ENCODE assay signal across 16 mouse cellular contexts in the genomic region with DNA sequence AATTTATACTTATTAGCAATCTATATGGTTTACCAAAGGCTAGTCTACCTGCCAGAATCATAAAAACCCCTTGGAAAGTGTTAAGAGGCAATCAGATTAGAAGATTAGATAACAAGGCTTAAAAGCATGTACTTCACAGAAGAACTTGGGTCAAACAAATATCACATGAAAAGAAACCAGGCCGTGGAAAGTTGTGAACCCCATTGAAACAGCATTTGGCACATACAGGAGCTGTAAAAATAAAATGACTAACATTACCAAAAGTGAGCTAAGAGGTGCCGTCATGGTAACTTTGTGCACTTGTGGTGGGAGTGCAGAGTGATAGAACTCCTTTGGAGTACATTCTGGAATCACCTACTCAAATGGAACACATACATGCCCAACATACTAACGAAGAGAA.
"Had no signal": no experiment of that assay in that cellular context is flagged by ENCODE, and none has a peak within 500 bp of the region (broad histone marks: within the 10 kb centered on the region; RNA-seq: fewer than 3 reads in every experiment).

No protein-coding gene starts in this region.

- DNase-seq: liver; liver, embryonic 13.5 days; liver, postnatal 0 days; lung, adult 2 months; right cerebral cortex, postnatal 14 days; thymus, adult 2 months; thymus, postnatal 25 days; thymus, postnatal 4 days had no signal

- H3K27me3 ChIP-seq: liver, embryonic 13.5 days; liver, embryonic 15.5 days; megakaryocyte, embryonic 14.5 days; midbrain, embryonic 13.5 days; midbrain, embryonic 15.5 days; neural tube, embryonic 12.5 days; stomach, embryonic 15.5 days had no signal

- H3K9me3 ChIP-seq: liver, embryonic 13.5 days; liver, embryonic 15.5 days; megakaryocyte, embryonic 14.5 days; midbrain, embryonic 13.5 days; midbrain, embryonic 15.5 days; neural tube, embryonic 12.5 days; stomach, embryonic 15.5 days had no signal

- H3K9ac ChIP-seq: liver, embryonic 13.5 days; liver, embryonic 15.5 days; liver, postnatal 0 days; midbrain, embryonic 13.5 days; midbrain, embryonic 15.5 days; neural tube, embryonic 12.5 days; stomach, embryonic 15.5 days had no signal

- H3K4me2 ChIP-seq: liver, embryonic 11.5 days; liver, embryonic 13.5 days; liver, embryonic 15.5 days; midbrain, embryonic 11.5 days; midbrain, embryonic 13.5 days; midbrain, embryonic 15.5 days; neural tube, embryonic 12.5 days; stomach, embryonic 15.5 days had no signal

- H3K4me3 ChIP-seq: liver, embryonic 13.5 days; liver, embryonic 15.5 days; megakaryocyte, embryonic 14.5 days; midbrain, embryonic 13.5 days; midbrain, embryonic 15.5 days; neural tube, embryonic 12.5 days; stomach, embryonic 15.5 days had no signal

- H3K4me1 ChIP-seq: liver, embryonic 13.5 days; liver, embryonic 15.5 days; midbrain, embryonic 13.5 days; midbrain, embryonic 15.5 days; neural tube, embryonic 12.5 days; stomach, embryonic 15.5 days had no signal

- H3K27ac ChIP-seq: liver, embryonic 13.5 days; liver, embryonic 15.5 days; midbrain, embryonic 13.5 days; midbrain, embryonic 15.5 days; neural tube, embryonic 12.5 days; stomach, embryonic 15.5 days had no signal

- H3K36me3 ChIP-seq: liver, embryonic 13.5 days; liver, embryonic 15.5 days; midbrain, embryonic 13.5 days; midbrain, embryonic 15.5 days; neural tube, embryonic 12.5 days; stomach, embryonic 15.5 days had no signal

- ATAC-seq: liver, postnatal 0 days; midbrain, embryonic 13.5 days; midbrain, embryonic 15.5 days had no signal
